Mouse (Mus musculus): Measurements from ENCODE around the gene Ntn4. TPM values are rescaled to one million over a fixed set of nuclear protein-coding genes. Genes with fewer than 3 reads are reported as not detected.

Gene Ntn4
- polyA plus RNA-seq, 1 experiment from 2014 or later: 0.97 TPM

GRCm38 (mm10) chr10:93686579-93686978 lies 46.1 kb downstream of the Ntn4 start:
- Histone ChIP-seq H3K27ac (ENCODE audit: low read depth, low read length) (no peak overlapping the region), H3K27me3 (replicated peaks; ENCODE audit: control insufficient read depth, insufficient read depth, low read length) (no peaks in the 10 kb centered on the region), H3K4me2 (ENCODE audit: low read length) (no peak overlapping the region), H3K9me3 (replicated peaks; ENCODE audit: control insufficient read depth, low read length) (no peaks in the 10 kb centered on the region), H3K9ac (ENCODE audit: low read length) (no peak overlapping the region), H3K36me3 (ENCODE audit: control insufficient read depth, insufficient read depth, low read length) (peaks cover 13% of the 10 kb centered on the region), H3K4me3 (ENCODE audit: low read depth, low read length) (no peak overlapping the region), H3K4me1 (ENCODE audit: control insufficient read depth, insufficient read depth, low read length) (no peaks in the 10 kb centered on the region)
- WGBS: 98% methylated on average over 6 of the region's 6 CpGs
- ATAC-seq (no peak), DNase-seq (ENCODE audit: low spot score) (no peak)

DNA sequence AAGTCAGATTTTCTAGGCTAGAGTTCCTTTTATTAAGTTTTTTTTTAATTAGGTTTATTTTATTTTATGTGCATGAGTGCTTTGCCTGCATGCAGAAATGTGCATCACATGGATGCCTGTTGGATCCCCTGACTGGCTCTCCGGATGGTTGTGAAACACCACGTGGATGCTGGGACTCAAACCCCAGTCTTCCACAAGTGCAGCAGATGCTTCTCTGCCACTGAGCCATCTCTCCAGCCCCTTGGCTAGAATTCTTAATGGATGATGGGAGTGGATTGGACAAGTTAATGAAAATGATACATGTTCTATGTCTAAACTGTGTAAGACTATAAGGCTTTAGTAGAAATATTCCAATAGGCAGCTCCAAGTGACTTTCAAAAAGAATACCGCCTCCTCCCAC lies 47.3 kb downstream of the Ntn4 start:
- Histone ChIP-seq H3K4me2 (ENCODE audit: low read length) (no peak overlapping the region), H3K27ac (ENCODE audit: low read depth, low read length) (no peak overlapping the region), H3K4me1 (ENCODE audit: control insufficient read depth, insufficient read depth, low read length) (no peaks in the 10 kb centered on the region), H3K27me3 (replicated peaks; ENCODE audit: control insufficient read depth, insufficient read depth, low read length) (no peaks in the 10 kb centered on the region), H3K9me3 (replicated peaks; ENCODE audit: control insufficient read depth, low read length) (no peaks in the 10 kb centered on the region), H3K4me3 (ENCODE audit: low read depth, low read length) (no peak overlapping the region), H3K36me3 (ENCODE audit: control insufficient read depth, insufficient read depth, low read length) (peaks cover 13% of the 10 kb centered on the region), H3K9ac (ENCODE audit: low read length) (no peak overlapping the region)
- ATAC-seq (no peak), DNase-seq (ENCODE audit: low spot score) (no peak)
- WGBS: 90% methylated on average over 3 of the region's 3 CpGs

- Histone ChIP-seq H3K27me3 (replicated peaks; ENCODE audit: control insufficient read depth, insufficient read depth, low read length) (no peaks in the 10 kb centered on the region), H3K9ac (ENCODE audit: low read length) (no peak overlapping the region), H3K36me3 (ENCODE audit: control insufficient read depth, insufficient read depth, low read length) (peaks cover 6% of the 10 kb centered on the region), H3K4me2 (ENCODE audit: low read length) (no peak overlapping the region), H3K27ac (ENCODE audit: low read depth, low read length) (no peak overlapping the region), H3K4me3 (ENCODE audit: low read depth, low read length) (no peak overlapping the region), H3K4me1 (ENCODE audit: control insufficient read depth, insufficient read depth, low read length) (no peaks in the 10 kb centered on the region), H3K9me3 (replicated peaks; ENCODE audit: control insufficient read depth, low read length) (no peaks in the 10 kb centered on the region)
- DNase-seq (ENCODE audit: low spot score) (no peak), ATAC-seq (no peak)
- WGBS: 89% methylated on average over 26 of the region's 26 CpGs
These were observed 48.1 kb downstream of the Ntn4 start for GRCm38 (mm10) chr10:93688306-93689171.

DNA sequence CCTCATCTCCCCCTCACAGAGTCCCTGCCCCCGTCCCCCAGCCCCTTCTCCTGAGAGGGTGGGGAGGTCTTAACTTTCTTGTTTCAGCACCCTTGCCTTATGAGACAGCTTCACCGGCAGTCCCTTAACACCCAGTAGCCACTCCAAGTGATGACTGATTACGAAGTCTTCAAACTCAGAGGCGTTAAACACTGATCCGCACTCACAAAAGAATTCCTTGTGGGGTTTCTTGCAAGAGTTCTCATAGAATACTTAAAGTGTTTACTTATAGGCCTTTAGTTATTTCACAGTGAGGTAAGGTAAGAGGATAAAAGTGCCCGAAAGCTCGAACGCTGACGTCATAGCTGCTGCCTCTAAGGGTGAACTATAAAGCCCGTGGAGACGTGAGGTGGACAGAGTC lies 50.9 kb downstream of the Ntn4 start:
- Histone ChIP-seq H3K4me3 (ENCODE audit: low read depth, low read length) (no peak overlapping the region), H3K9me3 (replicated peaks; ENCODE audit: control insufficient read depth, low read length) (no peaks in the 10 kb centered on the region), H3K4me2 (ENCODE audit: low read length) (no peak overlapping the region), H3K4me1 (ENCODE audit: control insufficient read depth, insufficient read depth, low read length) (peaks cover 5% of the 10 kb centered on the region; the same call in 1 of the 2 replicates), H3K27ac (ENCODE audit: low read depth, low read length) (peak overlapping the region; percentile 65), H3K27me3 (replicated peaks; ENCODE audit: control insufficient read depth, insufficient read depth, low read length) (no peaks in the 10 kb centered on the region), H3K9ac (ENCODE audit: low read length) (no peak overlapping the region), H3K36me3 (ENCODE audit: control insufficient read depth, insufficient read depth, low read length) (no peaks in the 10 kb centered on the region)
- WGBS: 38% methylated on average over 11 of the region's 11 CpGs
- no peak for DNase-seq (ENCODE audit: low spot score)
- peak; percentile 62 for ATAC-seq

GRCm38 (mm10) chr10:93695043-93695791 lies 54.7 kb downstream of the Ntn4 start:
- Histone ChIP-seq H3K9ac (ENCODE audit: low read length) (no peak overlapping the region), H3K4me2 (ENCODE audit: low read length) (peak overlapping the region; percentile 38), H3K4me1 (ENCODE audit: control insufficient read depth, insufficient read depth, low read length) (peaks cover 15% of the 10 kb centered on the region), H3K36me3 (ENCODE audit: control insufficient read depth, insufficient read depth, low read length) (no peaks in the 10 kb centered on the region), H3K4me3 (ENCODE audit: low read depth, low read length) (no peak overlapping the region), H3K27ac (ENCODE audit: low read depth, low read length) (peak overlapping the region; percentile 39; the same call in 1 of the 2 replicates), H3K27me3 (replicated peaks; ENCODE audit: control insufficient read depth, insufficient read depth, low read length) (no peaks in the 10 kb centered on the region), H3K9me3 (replicated peaks; ENCODE audit: control insufficient read depth, low read length) (no peaks in the 10 kb centered on the region)
- ATAC-seq (peak; percentile 74), DNase-seq (ENCODE audit: low spot score) (peak; percentile 74)
- WGBS: 15% methylated on average over 21 of the region's 21 CpGs

DNA sequence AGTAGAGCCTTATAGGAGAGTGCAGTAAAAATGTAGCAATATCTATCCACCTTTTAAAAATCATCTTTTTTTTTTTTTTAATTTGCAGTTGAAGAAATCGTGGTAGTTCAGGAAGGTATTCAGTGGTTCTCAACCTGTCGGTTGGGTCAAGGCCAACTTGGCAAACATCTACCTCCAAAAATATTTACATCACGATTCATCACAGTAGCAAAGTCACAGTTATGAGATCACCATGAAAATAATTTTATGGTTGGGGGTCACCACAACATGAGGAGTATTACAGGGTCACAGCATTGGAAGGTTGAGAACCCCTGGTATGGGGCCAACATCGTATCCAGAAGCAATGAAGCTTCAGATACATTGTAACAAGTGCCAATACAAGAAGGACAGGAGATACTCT lies 55.5 kb downstream of the Ntn4 start:
- no peaks in the 10 kb centered on the region for H3K36me3 ChIP-seq (ENCODE audit: control insufficient read depth, insufficient read depth, low read length)
- 83% methylated on average over 4 of the region's 4 CpGs for WGBS
- H3K4me2 ChIP-seq (ENCODE audit: low read length): peak overlapping the region; percentile 38; the same call in 1 of the 2 replicates
- DNase-seq (ENCODE audit: low spot score) (no peak), ATAC-seq (no peak)
- H3K4me1 ChIP-seq (ENCODE audit: control insufficient read depth, insufficient read depth, low read length): peaks cover 20% of the 10 kb centered on the region
- H3K27ac ChIP-seq (ENCODE audit: low read depth, low read length): peak overlapping the region; percentile 39; the same call in 1 of the 2 replicates
- H3K27me3 ChIP-seq (replicated peaks; ENCODE audit: control insufficient read depth, insufficient read depth, low read length): no peaks in the 10 kb centered on the region
- H3K4me3 ChIP-seq (ENCODE audit: low read depth, low read length): no peak overlapping the region
- H3K9ac ChIP-seq (ENCODE audit: low read length): no peak overlapping the region
- no peaks in the 10 kb centered on the region for H3K9me3 ChIP-seq (replicated peaks; ENCODE audit: control insufficient read depth, low read length)

DNA sequence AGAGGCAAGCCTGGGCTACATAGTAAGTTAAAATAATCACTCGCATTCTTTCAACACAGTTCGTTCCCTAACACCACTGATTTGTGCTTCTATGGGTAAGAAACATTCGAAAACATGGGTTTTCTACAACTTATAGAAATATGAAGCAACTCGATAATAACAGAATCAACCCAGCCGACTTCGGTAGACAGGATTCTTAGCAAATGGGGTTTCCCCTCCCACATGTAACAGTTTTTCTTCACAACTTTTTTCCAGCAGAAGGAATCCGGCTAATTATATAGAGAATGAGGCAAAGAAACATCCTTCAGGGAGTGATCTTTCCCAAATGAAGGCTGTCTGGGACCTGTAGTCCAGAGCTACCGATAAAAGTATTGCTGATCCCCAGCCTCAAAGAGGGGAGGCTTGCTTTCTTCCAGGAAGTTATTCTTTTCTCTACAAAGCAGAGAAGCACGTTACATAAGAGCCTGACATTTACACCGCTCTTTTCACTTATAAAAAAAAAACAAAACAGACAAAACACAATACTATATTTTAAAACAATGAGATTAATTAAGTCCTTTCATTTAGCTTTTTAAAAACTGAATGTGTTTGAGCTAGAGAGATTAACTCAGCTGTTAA lies 57.5 kb downstream of the Ntn4 start:
- Histone ChIP-seq H3K9ac (ENCODE audit: low read length) (no peak overlapping the region), H3K4me3 (ENCODE audit: low read depth, low read length) (no peak overlapping the region), H3K27me3 (replicated peaks; ENCODE audit: control insufficient read depth, insufficient read depth, low read length) (no peaks in the 10 kb centered on the region), H3K9me3 (replicated peaks; ENCODE audit: control insufficient read depth, low read length) (no peaks in the 10 kb centered on the region), H3K27ac (ENCODE audit: low read depth, low read length) (no peak overlapping the region), H3K4me2 (ENCODE audit: low read length) (no peak overlapping the region), H3K36me3 (ENCODE audit: control insufficient read depth, insufficient read depth, low read length) (no peaks in the 10 kb centered on the region), H3K4me1 (ENCODE audit: control insufficient read depth, insufficient read depth, low read length) (peaks cover 21% of the 10 kb centered on the region)
- DNase-seq (ENCODE audit: low spot score) (no peak), ATAC-seq (no peak)
- 75% methylated on average over 10 of the region's 10 CpGs for WGBS

DNA sequence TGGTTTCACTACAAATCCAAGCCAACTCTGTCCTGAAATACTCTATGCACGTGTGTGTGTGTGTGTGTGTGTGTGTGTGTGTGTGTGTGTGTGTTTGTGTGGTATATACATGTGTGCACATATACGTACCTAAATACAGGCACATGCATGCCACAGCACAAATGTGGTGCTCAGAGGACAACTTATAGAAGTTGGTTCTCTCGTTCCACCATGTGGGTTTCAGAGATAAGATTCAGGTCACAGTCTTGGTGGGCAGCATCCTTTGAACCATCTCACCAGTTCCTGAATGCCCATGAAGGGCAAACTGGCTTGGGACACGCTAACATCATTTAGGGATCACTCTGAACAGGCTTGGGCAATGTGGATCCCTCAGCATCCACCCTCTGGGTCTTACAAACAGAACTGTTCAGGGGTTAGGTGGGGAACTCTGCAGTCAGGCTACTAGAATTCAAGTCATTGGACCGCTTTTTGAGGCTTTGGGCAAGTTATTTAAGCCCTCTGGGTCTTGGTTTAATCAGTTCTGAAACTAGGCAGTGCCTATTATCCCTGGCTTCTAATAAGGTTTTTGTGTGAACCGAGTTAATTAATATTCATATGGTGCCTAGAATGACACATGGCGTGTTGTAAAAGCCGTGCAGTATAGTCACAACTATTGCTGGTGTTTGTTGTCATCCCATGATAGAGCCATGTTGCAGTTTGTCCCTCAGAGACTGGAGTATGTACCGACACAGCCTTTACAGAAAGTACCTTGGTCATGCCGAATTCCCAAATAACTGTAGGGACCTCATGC lies 59.4 kb downstream of the Ntn4 start:
- ATAC-seq: peak; percentile 82

More for the DNA sequence above, 59.4 kb downstream of the Ntn4 start:
- H3K27ac ChIP-seq (ENCODE audit: low read depth, low read length): peak overlapping the region; percentile 41
- peak; percentile 63 for DNase-seq (ENCODE audit: low spot score)
- no peaks in the 10 kb centered on the region for H3K27me3 ChIP-seq (replicated peaks; ENCODE audit: control insufficient read depth, insufficient read depth, low read length)
- H3K9ac ChIP-seq (ENCODE audit: low read length): no peak overlapping the region
- 0 out of 2 replicates have a peak, but pooled peaks cover 2% of the 10 kb centered on the region for H3K9me3 ChIP-seq (replicated peaks; ENCODE audit: control insufficient read depth, low read length)
- H3K4me3 ChIP-seq (ENCODE audit: low read depth, low read length): peak overlapping the region; percentile 9; the same call in 1 of the 2 replicates
- H3K4me2 ChIP-seq (ENCODE audit: low read length): peak overlapping the region; percentile 48
- H3K4me1 ChIP-seq (ENCODE audit: control insufficient read depth, insufficient read depth, low read length): peaks cover 20% of the 10 kb centered on the region
- 45% methylated on average over 10 of the region's 10 CpGs for WGBS
- H3K36me3 ChIP-seq (ENCODE audit: control insufficient read depth, insufficient read depth, low read length): no peaks in the 10 kb centered on the region

All from forebrain, embryonic 14.5 days (tissue).